Mouse (Mus musculus) CH12.LX (cell line): ENCODE data around the gene Gm16506. TPM values are rescaled to one million over a fixed set of nuclear protein-coding genes. Genes with fewer than 3 reads are reported as not detected.
"Not testable (repeated sequence)": the region's sequence is repeated elsewhere in the genome, so short reads cannot be mapped to it uniquely, and the experiment has no call there.

Source experiments
- DNase-seq: peaks from one replicate; pipeline ENCODE4 v3.0.0-alpha.2; 2013; ENCODE audit errors: extremely low read depth
- H3K27ac ChIP-seq: 2 replicates; pipeline ENCODE4 v1.5.1; 2012; ENCODE audit warnings: low read depth, mild to moderate bottlenecking, control low read depth, moderate library complexity; ENCODE audit not compliant: insufficient read depth
- H3K27me3 ChIP-seq: replicated peaks from 2 replicates; pipeline ENCODE3; 2012; ENCODE audit warnings: inconsistent platforms
- H3K36me3 ChIP-seq, 2 experiments: replicated peaks in 1 of 2; 2 replicates each; pipeline versions ENCODE3 to v1.6.1; 2012; ENCODE audit warnings: inconsistent platforms in 1 of 2, low read length in 1 of 2, mild to moderate bottlenecking in 1 of 2, mixed read lengths in 1 of 2, moderate library complexity in 1 of 2; ENCODE audit not compliant: control insufficient read depth in 1 of 2, insufficient read depth in 1 of 2
- H3K4me1 ChIP-seq, 2 experiments: 2 replicates each; pipeline ENCODE4 v1.6.1; 2012; ENCODE audit warnings: inconsistent platforms in 1 of 2, moderate library complexity in 1 of 2; ENCODE audit not compliant: insufficient read depth in 2 of 2, control insufficient read depth in 1 of 2
- H3K4me2 ChIP-seq: 2 replicates; pipeline ENCODE4 v1.6.1; 2012; ENCODE audit warnings: low read depth, mild to moderate bottlenecking, control low read depth; ENCODE audit not compliant: poor library complexity, insufficient read depth, severe bottlenecking
- H3K4me3 ChIP-seq, 3 experiments: fragments of 150-350 bp in 1 of 3; sonication (generic) in 1 of 3; replicated peaks in 1 of 3; 2 replicates each; pipeline versions ENCODE3 to v1.5.1; 2011 to 2012; ENCODE audit warnings: low read depth in 2 of 3, low read length in 2 of 3, mild to moderate bottlenecking in 2 of 3, moderate library complexity in 2 of 3, control low read depth in 1 of 3, improper control_type of control experiment in 1 of 3, inconsistent platforms in 1 of 3, mixed read lengths in 1 of 3; ENCODE audit not compliant: poor library complexity in 1 of 3
- H3K79me2 ChIP-seq: replicated peaks from 2 replicates; pipeline ENCODE4 v1.6.1; 2012; ENCODE audit warnings: mild to moderate bottlenecking, moderate library complexity; ENCODE audit not compliant: control insufficient read depth, poor library complexity, insufficient read depth, severe bottlenecking; ENCODE audit errors: extremely low read depth
- H3K9ac ChIP-seq: 2 replicates; pipeline ENCODE4 v1.6.1; 2012; ENCODE audit warnings: low read depth, mild to moderate bottlenecking, control low read depth, moderate library complexity; ENCODE audit not compliant: insufficient read depth
- H3K9me3 ChIP-seq: replicated peaks from 2 replicates; pipeline ENCODE3; 2012; ENCODE audit warnings: low read length, inconsistent platforms, mixed read lengths
- ELF1 ChIP-seq: IDR thresholded peaks from 2 replicates; pipeline ENCODE4 v1.6.1; 2014; ENCODE audit warnings: low read depth, mild to moderate bottlenecking, inconsistent platforms, low read length, improper control_type of control experiment
- HCFC1 ChIP-seq: IDR thresholded peaks from 2 replicates; pipeline ENCODE4 v1.6.1; 2012; ENCODE audit warnings: low read depth, mild to moderate bottlenecking, inconsistent platforms, low read length, improper control_type of control experiment
- TBP ChIP-seq: conservative IDR thresholded peaks from 2 replicates; pipeline ENCODE4 v1.6.1; 2011; ENCODE audit warnings: low read depth, low read length, improper control_type of control experiment
- dilution Hi-C: fragments of 300-500 bp; cut with MboI; formaldehyde crosslinking; loops from 2 replicates; pipeline ENCODE4 v1.14.3; 2020; ENCODE audit warnings: low sequenced_read_pairs; ENCODE audit not compliant: extremely low pct_unique_long_range_greater_than_20kb, extremely low pct_ligation_motif_present
- in situ Hi-C: fragments of 300-500 bp; cut with MboI; formaldehyde crosslinking; loops from 3 replicates; pipeline ENCODE4 v1.14.3; 2019; ENCODE audit warnings: low sequenced_read_pairs, low pct_ligation_motif_present, low pct_unique_long_range_greater_than_20kb, mixed read lengths
- polyA plus RNA-seq: library from polyadenylated mRNA; unstranded; fragments of >175 nt; gene quantifications from 2 replicates; pipeline ENCODE4 v1.2.1, GENCODE M21; 2012; ENCODE audit warnings: low read depth; ENCODE audit not compliant: insufficient read length
- total RNA-seq, 2 experiments: library from RNA; depleted of rRNA; stranded (reverse); fragments of 300-350 nt in 1 of 2; fragments of >200 nt in 1 of 2; gene quantifications; 2 replicates each; pipeline ENCODE4 v1.2.3; 2012 to 2014

The Gm16506 gene
- total RNA-seq (2012; rRNA removed) (not detected in 2 replicates), total RNA-seq (2014; rRNA removed) (not detected in 2 replicates), polyA plus RNA-seq (0.19 TPM in 1 of 2 replicates, not detected in the other)

- H3K9ac ChIP-seq, H3K4me2 ChIP-seq, H3K4me1 ChIP-seq, dilution Hi-C loops, H3K27ac ChIP-seq, H3K4me3 ChIP-seq, H3K79me2 ChIP-seq, in situ Hi-C loops, DNase-seq, H3K36me3 ChIP-seq, H3K27me3 ChIP-seq, H3K9me3 ChIP-seq: not testable (repeated sequence)
Observed at GRCm38 (mm10) chr14:43727385-43727784, at the start of gene Gm16506. Gene Gm16506 (minus strand): TSS chr14:43727485.

GRCm38 (mm10) chr14:43747566-43747965 is 20.3 kb upstream of the Gm16506 start, which contains the start of gene Gm6526:
Gene Gm6526 (plus strand): TSS chr14:43747866.
- H3K4me2 ChIP-seq, dilution Hi-C loops, in situ Hi-C loops, H3K27ac ChIP-seq, H3K9me3 ChIP-seq, DNase-seq, H3K9ac ChIP-seq, H3K4me1 ChIP-seq, H3K27me3 ChIP-seq, H3K36me3 ChIP-seq, H3K4me3 ChIP-seq, H3K79me2 ChIP-seq: not testable (repeated sequence)

GRCm38 (mm10) chr14:43697621-43698020 is 29.7 kb downstream of the Gm16506 start, which contains the start of gene Gm7324:
Gene Gm7324 (plus strand): TSS chr14:43697828.
- in situ Hi-C loops, H3K36me3 ChIP-seq, H3K27me3 ChIP-seq, H3K9me3 ChIP-seq, H3K9ac ChIP-seq, H3K4me1 ChIP-seq, H3K79me2 ChIP-seq, dilution Hi-C loops, H3K27ac ChIP-seq, H3K4me2 ChIP-seq: not testable (repeated sequence)
- peak within 1 kb of the TSS; percentile 38 to 44 (median 44) for H3K4me3 ChIP-seq
- TF ChIP-seq ELF1, result peak; percentile 46; the same call in 1 of the 2 replicates
- peak; percentile 54 for TF ChIP-seq HCFC1
- 0 out of 2 replicates have a peak, but pooled peaks have one; percentile 42 for TF ChIP-seq TBP
- DNase-seq, result peak; percentile 53

GRCm38 (mm10) chr14:43677099-43677498 is 50.2 kb downstream of the Gm16506 start, which contains the start of gene Gm8165:
Gene Gm8165 (minus strand): TSS chr14:43677199.
- H3K4me3 ChIP-seq, H3K9ac ChIP-seq, H3K36me3 ChIP-seq, H3K27ac ChIP-seq, in situ Hi-C loops, H3K4me2 ChIP-seq, H3K79me2 ChIP-seq, dilution Hi-C loops, H3K4me1 ChIP-seq, DNase-seq, H3K9me3 ChIP-seq, H3K27me3 ChIP-seq: not testable (repeated sequence)

Other genes starting within 250 kb of the Gm16506 start
- gene Gm5799, start 183.9 kb downstream of the Gm16506 start, total RNA-seq (2012; rRNA removed), result not detected in 2 replicates
- gene Gm5799, start 183.9 kb downstream of the Gm16506 start, total RNA-seq (2014; rRNA removed), result not detected in 2 replicates
- not detected in 2 replicates for gene Gm5799, start 183.9 kb downstream of the Gm16506 start, polyA plus RNA-seq
- not detected in 2 replicates for gene Gm17654, start 148.3 kb downstream of the Gm16506 start, total RNA-seq (2012; rRNA removed)
- not detected in 2 replicates for gene Gm17654, start 148.3 kb downstream of the Gm16506 start, total RNA-seq (2014; rRNA removed)
- not detected in 2 replicates for gene Gm17654, start 148.3 kb downstream of the Gm16506 start, polyA plus RNA-seq
- gene Gm10375, start 119.5 kb downstream of the Gm16506 start, total RNA-seq (2012; rRNA removed), result not detected in 2 replicates
- gene Gm10375, start 119.5 kb downstream of the Gm16506 start, total RNA-seq (2014; rRNA removed), result not detected in 2 replicates
- gene Gm10375, start 119.5 kb downstream of the Gm16506 start, polyA plus RNA-seq, result not detected in 2 replicates
- not detected in 2 replicates for gene Gm8165, start 50.3 kb downstream of the Gm16506 start, total RNA-seq (2012; rRNA removed)
- gene Gm8165, start 50.3 kb downstream of the Gm16506 start, total RNA-seq (2014; rRNA removed), result not detected in 2 replicates
- gene Gm8165, start 50.3 kb downstream of the Gm16506 start, polyA plus RNA-seq, result not detected in 2 replicates
- gene Gm7324, start 29.7 kb downstream of the Gm16506 start, total RNA-seq (2012; rRNA removed), result 6.1 and 7.9 TPM in 2 replicates
- 22.6 and 27.0 TPM in 2 replicates for gene Gm7324, start 29.7 kb downstream of the Gm16506 start, total RNA-seq (2014; rRNA removed)
- 16.7 and 23.2 TPM in 2 replicates for gene Gm7324, start 29.7 kb downstream of the Gm16506 start, polyA plus RNA-seq
- gene Gm6526, start 20.4 kb upstream of the Gm16506 start, total RNA-seq (2012; rRNA removed), result 0.85 and 1.3 TPM in 2 replicates
- gene Gm6526, start 20.4 kb upstream of the Gm16506 start, total RNA-seq (2014; rRNA removed), result 24.8 and 27.9 TPM in 2 replicates
- 7.4 and 7.7 TPM in 2 replicates for gene Gm6526, start 20.4 kb upstream of the Gm16506 start, polyA plus RNA-seq
- gene Gm8180, start 57.3 kb upstream of the Gm16506 start, total RNA-seq (2012; rRNA removed), result not detected in 2 replicates
- not detected in 2 replicates for gene Gm8180, start 57.3 kb upstream of the Gm16506 start, total RNA-seq (2014; rRNA removed)
- gene Gm8180, start 57.3 kb upstream of the Gm16506 start, polyA plus RNA-seq, result not detected in 2 replicates
- not detected in 2 replicates for gene Ear1, start 148.0 kb upstream of the Gm16506 start, total RNA-seq (2012; rRNA removed)
- not detected in 2 replicates for gene Ear1, start 148.0 kb upstream of the Gm16506 start, total RNA-seq (2014; rRNA removed)
- not detected in 2 replicates for gene Ear1, start 148.0 kb upstream of the Gm16506 start, polyA plus RNA-seq
- not detected in 2 replicates for gene Ear10, start 196.1 kb upstream of the Gm16506 start, total RNA-seq (2012; rRNA removed)
- gene Ear10, start 196.1 kb upstream of the Gm16506 start, total RNA-seq (2014; rRNA removed), result not detected in 2 replicates
- not detected in 2 replicates for gene Ear10, start 196.1 kb upstream of the Gm16506 start, polyA plus RNA-seq
- gene Gm8113, start 197.9 kb upstream of the Gm16506 start, total RNA-seq (2012; rRNA removed), result 0.04 and 0.08 TPM in 2 replicates
- gene Gm8113, start 197.9 kb upstream of the Gm16506 start, total RNA-seq (2014; rRNA removed), result 0.38 and 0.73 TPM in 2 replicates
- gene Gm8113, start 197.9 kb upstream of the Gm16506 start, polyA plus RNA-seq, result 0.26 and 0.41 TPM in 2 replicates
- gene Ang5, start 229.6 kb upstream of the Gm16506 start, total RNA-seq (2012; rRNA removed), result not detected in 2 replicates
- gene Ang5, start 229.6 kb upstream of the Gm16506 start, total RNA-seq (2014; rRNA removed), result not detected in 2 replicates
- gene Ang5, start 229.6 kb upstream of the Gm16506 start, polyA plus RNA-seq, result not detected in 2 replicates